Mouse (Mus musculus) ES-E14 (cell line): ENCODE measurements around the gene Sipa1l2.

Experiments
- CHD2 ChIP-seq: IDR thresholded peaks from 2 replicates; pipeline ENCODE4 v1.6.1; 2014; ENCODE audit warnings: mild to moderate bottlenecking, low read depth, low read length, inconsistent platforms
- HCFC1 ChIP-seq: IDR thresholded peaks from 2 replicates; pipeline ENCODE4 v1.6.1; 2012; ENCODE audit warnings: low read length, inconsistent platforms, borderline replicate concordance; ENCODE audit not compliant: insufficient read depth
- MAFK ChIP-seq: IDR thresholded peaks from 2 replicates; pipeline ENCODE4 v1.6.1; 2014; ENCODE audit warnings: mild to moderate bottlenecking, low read depth, low read length, inconsistent platforms; ENCODE audit not compliant: insufficient read depth
- ZC3H11A ChIP-seq: IDR thresholded peaks from 2 replicates; pipeline ENCODE4 v1.6.1; 2012; ENCODE audit warnings: low read depth, mild to moderate bottlenecking, inconsistent platforms, low read length, borderline replicate concordance
- ZNF384 ChIP-seq: IDR thresholded peaks from 2 replicates; pipeline ENCODE4 v1.6.1; 2012; ENCODE audit warnings: low read depth, low read length, inconsistent platforms

- TF ChIP-seq ZC3H11A (no peak), ZNF384 (no peak), CHD2 (no peak), HCFC1 (no peak), MAFK (peak; percentile 77)
These were observed 199.9 kb downstream of the Sipa1l2 start for GRCm38 (mm10) chr8:125369491-125370236.
